Mouse (Mus musculus) v-Abl transformed pro-B cells (cell line): ENCODE measurements around the gene Pdgfc.

Experiments used
- in situ Hi-C, 2 experiments: fragments of 400-800 bp; cut with MboI; formaldehyde crosslinking; loops; one replicate each; pipeline ENCODE4 v1.15.1; 2025; ENCODE audit not compliant: unreplicated experiment in 2 of 2

Gene Pdgfc

GRCm38 (mm10) chr3:81044653-81045343, 8.6 kb downstream of the Pdgfc start:
- in situ Hi-C loops = no loop called here

GRCm38 (mm10) chr3:81045344-81046050, 9.3 kb downstream of the Pdgfc start:
- in situ Hi-C loops = no loop called here

GRCm38 (mm10) chr3:81046652-81047607, 10.7 kb downstream of the Pdgfc start:
- in situ Hi-C loops = no loop called here

GRCm38 (mm10) chr3:81051522-81051921, 15.3 kb downstream of the Pdgfc start:
- in situ Hi-C loops = no loop called here

- in situ Hi-C loops = no loop called here
These were observed 16.2 kb downstream of the Pdgfc start for GRCm38 (mm10) chr3:81052422-81052821.

- in situ Hi-C loops = no loop called here
These were observed 17.9 kb downstream of the Pdgfc start for GRCm38 (mm10) chr3:81054074-81054473.

GRCm38 (mm10) chr3:81057719-81058118, 21.5 kb downstream of the Pdgfc start:
- in situ Hi-C loops = no loop called here

GRCm38 (mm10) chr3:81058527-81059031, 22.4 kb downstream of the Pdgfc start:
- in situ Hi-C loops = no loop called here

GRCm38 (mm10) chr3:81068550-81068949, 32.3 kb downstream of the Pdgfc start:
- in situ Hi-C loops = no loop called here

- in situ Hi-C loops = no loop called here
These were observed 64.9 kb downstream of the Pdgfc start for GRCm38 (mm10) chr3:81101136-81101535.

- in situ Hi-C loops = no loop called here
These were observed 66.1 kb downstream of the Pdgfc start for GRCm38 (mm10) chr3:81102158-81102876.

GRCm38 (mm10) chr3:81102877-81103420, 66.7 kb downstream of the Pdgfc start:
- in situ Hi-C loops = no loop called here

- in situ Hi-C loops = no loop called here
These were observed 71.3 kb downstream of the Pdgfc start for GRCm38 (mm10) chr3:81107515-81107914.

- in situ Hi-C loops = no loop called here
These were observed 74.8 kb downstream of the Pdgfc start for GRCm38 (mm10) chr3:81110968-81111367.

GRCm38 (mm10) chr3:81112892-81113291, 76.7 kb downstream of the Pdgfc start:
- in situ Hi-C loops = no loop called here

GRCm38 (mm10) chr3:81120664-81121063, 84.4 kb downstream of the Pdgfc start:
- in situ Hi-C loops = no loop called here

GRCm38 (mm10) chr3:81121731-81122130, 85.5 kb downstream of the Pdgfc start:
- in situ Hi-C loops = no loop called here

GRCm38 (mm10) chr3:81123461-81123860, 87.2 kb downstream of the Pdgfc start:
- in situ Hi-C loops = no loop called here

- in situ Hi-C loops = no loop called here
These were observed 90.8 kb downstream of the Pdgfc start for GRCm38 (mm10) chr3:81127013-81127412.

GRCm38 (mm10) chr3:81136985-81137384, 100.8 kb downstream of the Pdgfc start:
- in situ Hi-C loops = no loop called here
